In genomic region chr12:36157638-36158308, GRCm38 (mm10) we compare ENCODE assay signal across 8 mouse cellular contexts. TPM values are rescaled to one million over a fixed set of nuclear protein-coding genes. Genes with fewer than 3 reads are reported as not detected.
DNase-seq lines count a peak whose midpoint lies in the region; ATAC-seq lines count a peak whose summit lies in the region.

Gene Bzw2 (minus strand): TSS chr12:36158080.

- H3K27me3 ChIP-seq in hindbrain, embryonic 13.5 days = no peaks in the 10 kb centered on the region

- peak; percentile 11 for ATAC-seq in hindbrain, embryonic 13.5 days (ENCODE audit: low FRiP score)

- peak within 1 kb of the TSS; percentile 73 for H3K4me2 ChIP-seq in hindbrain, embryonic 13.5 days

- H3K4me1 ChIP-seq in hindbrain, embryonic 13.5 days (replicated peaks) = peaks cover 38% of the 10 kb centered on the region

- H3K9me3 ChIP-seq in hindbrain, embryonic 13.5 days = no peaks in the 10 kb centered on the region

- peak within 1 kb of the TSS; percentile 95 for H3K27ac ChIP-seq in hindbrain, embryonic 13.5 days

- H3K4me3 ChIP-seq in hindbrain, embryonic 13.5 days = peak within 1 kb of the TSS; percentile 95

- peak; percentile 83 for DNase-seq in T-cell, adult 2 months (ENCODE audit: low spot score)
- peak; percentile 63 to 65 for DNase-seq in cerebellum, postnatal 25 days
- DNase-seq in frontal cortex, postnatal 25 days (ENCODE audit: low spot score in 2 of 2) = peak; percentile 44 to 46
- DNase-seq in layer of hippocampus, postnatal 25 days (ENCODE audit: extremely low spot score in 1 of 2, low spot score in 1 of 2) = peak; percentile 45 to 53
- peak; percentile 81 for DNase-seq in lung, postnatal 25 days (ENCODE audit: low spot score)
- peak; percentile 71 for DNase-seq in retina, embryonic 14.5 days (ENCODE audit: low spot score)
- DNase-seq in thymus, postnatal 4 days = peak; percentile 72

- WGBS in hindbrain, embryonic 13.5 days = 2% methylated on average over 26 of the region's 26 CpGs

- H3K36me3 ChIP-seq in hindbrain, embryonic 13.5 days = peaks cover 2% of the 10 kb centered on the region; the same call in 1 of the 2 replicates

- peak within 1 kb of the TSS; percentile 96 for H3K9ac ChIP-seq in hindbrain, embryonic 13.5 days

RNA-seq across cellular contexts. Expression of gene Bzw2, which starts in this region (rescaled TPM):
- polyA plus RNA-seq in hindbrain, embryonic 13.5 days (2015; fragmentation: Nextera tagmentation; extraction: Ambion mirVana) = 425 and 457 TPM in 2 replicates
- 10 to 100 TPM; 60.1 to 75.7 TPM for total RNA-seq in layer of hippocampus, postnatal 25 days (2021)

Comparison
In these comparisons a context has a peak if more than half of its experiments do, and no peak if none do; other contexts are left out.
1. Peak in every context shown above with its lines: DNase-seq, ATAC-seq, H3K4me3 ChIP-seq and H3K27ac ChIP-seq.